Mouse (Mus musculus) frontal cortex, postnatal 14 days (tissue): ENCODE results near the gene Klhl41.
A peak's percentile ranks its signal among the peaks of the same experiment; 100 is the strongest.

ENCODE experiments used
- DNase-seq, 2 experiments: peaks; one replicate each; pipeline ENCODE4 v3.0.0; 2022; ENCODE audit warnings: low spot score in 2 of 2

Gene Klhl41

DNA sequence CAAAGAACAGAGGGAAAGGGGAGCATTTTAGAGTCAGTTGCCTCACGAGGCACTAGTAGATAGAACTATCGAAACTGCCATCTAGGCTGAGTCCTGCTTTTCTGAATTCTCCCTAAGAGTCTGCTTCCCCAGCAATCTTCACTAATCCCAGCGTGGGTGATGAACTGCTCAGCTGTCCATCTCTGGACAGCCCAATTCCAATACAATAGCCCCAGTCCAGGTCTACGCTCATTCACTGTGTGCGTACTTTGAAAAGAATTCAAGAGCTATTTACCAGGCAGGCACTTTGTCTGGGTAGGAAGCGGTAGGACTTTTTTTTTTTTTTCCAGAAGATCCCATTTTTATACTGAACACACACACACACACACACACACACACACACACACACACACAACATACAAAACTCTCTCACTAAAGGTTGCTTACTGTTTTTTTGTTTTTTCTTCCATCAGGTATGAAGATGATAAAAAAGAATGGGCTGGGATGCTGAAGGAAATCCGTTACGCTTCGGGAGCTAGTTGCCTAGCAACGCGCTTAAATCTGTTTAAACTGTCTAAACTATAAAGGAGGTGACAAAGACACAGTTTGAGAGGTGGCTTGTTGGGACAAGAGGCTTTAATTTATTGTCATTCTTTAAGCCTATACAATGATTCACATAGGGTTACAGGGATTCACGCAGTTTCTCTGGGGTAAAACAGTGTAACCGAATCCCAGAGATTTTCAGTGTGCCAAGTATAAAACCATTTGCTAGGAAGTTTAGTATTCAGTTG lies 13.3 kb downstream of the Klhl41 start:
- no peak for DNase-seq

GRCm38 (mm10) chr2:69684488-69684887 lies 14.6 kb downstream of the Klhl41 start:
- DNase-seq: no peak

DNA sequence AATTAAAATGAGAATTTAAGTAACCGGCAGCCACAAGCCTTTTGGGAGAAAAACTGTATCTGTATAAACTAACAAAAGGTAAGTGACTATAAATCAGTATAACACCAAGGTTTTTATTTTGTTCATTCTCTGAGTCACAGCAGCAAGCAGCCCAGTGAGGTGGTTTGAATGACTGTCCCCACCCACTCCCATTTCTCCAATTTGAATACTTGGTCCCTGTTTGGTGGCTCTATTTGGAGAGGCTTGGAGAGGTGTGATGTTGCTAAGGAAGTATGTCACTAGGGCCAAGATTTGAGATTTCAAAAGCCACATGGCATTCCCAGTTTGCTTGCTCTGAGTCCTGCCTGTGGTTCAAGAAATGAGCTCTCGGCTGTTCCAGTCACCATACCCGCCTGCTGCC lies 20.3 kb downstream of the Klhl41 start:
- DNase-seq: no peak

- no peak for DNase-seq
Observed at GRCm38 (mm10) chr2:69690843-69691242, 20.9 kb downstream of the Klhl41 start.

DNA sequence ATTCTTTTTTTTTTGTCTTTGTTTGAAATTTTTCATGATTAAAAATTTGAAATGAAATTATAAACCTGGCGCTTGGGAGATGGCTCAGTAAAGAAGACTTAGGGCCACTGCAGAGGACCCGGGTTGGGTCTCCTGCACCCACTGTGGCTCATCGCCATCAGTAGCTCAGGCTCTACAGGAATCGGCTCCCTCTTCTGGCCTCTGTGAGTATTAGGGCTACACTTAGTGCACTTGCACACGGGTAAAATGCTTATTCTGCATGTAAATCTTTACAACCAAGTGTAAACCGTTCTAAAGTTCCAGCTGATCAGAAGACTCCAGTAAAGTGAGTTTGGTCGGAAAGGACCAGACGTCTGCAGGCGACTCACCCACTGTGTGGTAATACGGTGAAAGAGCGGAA lies 23.6 kb downstream of the Klhl41 start:
- no peak for DNase-seq

DNA sequence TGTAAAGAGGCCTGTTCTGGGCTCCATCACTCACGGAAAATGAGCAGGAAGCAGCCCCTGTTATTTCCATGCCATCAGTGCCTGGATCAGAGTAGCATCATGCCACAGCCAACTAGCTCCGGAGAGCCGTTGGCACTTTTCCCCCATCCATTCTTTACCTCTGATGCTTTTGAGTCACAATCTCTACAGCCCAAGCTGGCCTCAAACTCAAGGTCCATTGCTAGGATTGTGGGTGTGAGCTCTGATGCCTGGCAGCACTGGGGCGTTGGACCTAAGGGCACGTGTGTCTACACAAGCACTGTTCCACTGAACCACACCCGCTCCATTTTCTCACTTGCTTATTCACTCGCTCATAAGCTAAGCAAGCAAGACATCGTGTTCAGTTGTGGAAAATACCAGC lies 30.5 kb downstream of the Klhl41 start:
- no peak for DNase-seq

GRCm38 (mm10) chr2:69712171-69712570 lies 42.3 kb downstream of the Klhl41 start:
- no peak for DNase-seq

GRCm38 (mm10) chr2:69712981-69713625 lies 43.2 kb downstream of the Klhl41 start, which contains the start of gene Fastkd1:
Fastkd1 (minus strand) TSS chr2:69713516.
- DNase-seq: peak; percentile 79 to 82

GRCm38 (mm10) chr2:69713626-69714014 lies 43.7 kb downstream of the Klhl41 start:
- DNase-seq: no peak

GRCm38 (mm10) chr2:69714126-69714525 lies 44.2 kb downstream of the Klhl41 start:
- no peak for DNase-seq

DNA sequence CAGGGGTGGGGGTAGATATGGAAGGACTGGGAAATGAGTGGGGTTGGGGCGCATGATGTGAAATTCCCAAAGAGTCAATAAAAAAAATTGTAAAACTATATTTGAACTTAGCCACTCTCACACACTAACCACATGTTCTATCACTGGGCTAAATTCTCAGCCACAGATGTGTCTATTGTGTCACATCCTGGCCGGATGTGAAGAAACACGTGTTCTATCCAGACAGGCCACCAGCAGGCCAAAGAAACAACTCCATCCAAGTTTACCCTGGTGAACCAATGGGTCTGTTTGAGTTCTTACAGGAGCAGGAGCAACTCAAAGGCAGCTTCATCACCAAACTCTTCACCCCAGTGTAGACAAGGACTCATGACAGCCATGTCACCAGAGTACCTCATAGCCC lies 46.6 kb downstream of the Klhl41 start:
- no peak for DNase-seq

DNA sequence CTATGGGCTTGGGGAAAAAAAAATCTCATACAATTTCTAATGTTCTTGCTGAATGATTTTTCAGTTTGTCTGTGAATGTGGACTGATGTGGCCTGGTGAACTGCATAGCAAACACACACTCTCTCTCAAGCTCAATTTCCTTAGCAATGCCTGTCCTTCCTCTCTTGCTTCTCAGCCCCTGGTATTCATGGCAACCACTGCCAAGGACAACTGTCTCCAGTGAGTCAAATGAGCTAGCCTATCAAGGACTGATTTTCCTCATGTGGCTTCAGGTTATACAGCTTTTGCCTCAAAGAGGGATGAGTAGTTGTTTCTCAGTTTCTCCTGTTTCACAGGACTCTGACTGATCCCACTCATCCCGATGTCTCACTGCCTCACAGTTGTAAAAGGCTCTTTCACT lies 49.2 kb downstream of the Klhl41 start:
- DNase-seq: no peak

- no peak for DNase-seq
Observed at GRCm38 (mm10) chr2:69722273-69722649, 52.3 kb downstream of the Klhl41 start, which contains the start of gene Ppig. Ppig (plus strand) TSS chr2:69722545.

- DNase-seq: peak; percentile 89 to 91
Observed at GRCm38 (mm10) chr2:69722650-69723518, 53.0 kb downstream of the Klhl41 start.

DNA sequence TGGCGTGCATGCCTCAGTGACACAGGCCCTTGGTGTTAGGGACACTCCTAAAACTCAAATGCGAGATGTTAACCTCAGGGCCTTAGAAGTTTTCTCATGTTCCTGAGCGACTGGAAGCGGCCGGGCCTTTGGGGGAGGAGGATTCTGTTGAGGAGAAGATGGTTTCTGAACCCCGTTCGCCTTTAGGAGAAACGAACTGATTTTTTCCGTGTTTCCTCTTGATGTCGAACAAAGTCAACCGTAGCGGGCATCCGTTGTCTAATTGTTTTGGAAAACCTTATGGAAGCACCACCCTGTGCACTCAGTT lies 53.6 kb downstream of the Klhl41 start:
- DNase-seq: no peak
